Mouse (Mus musculus) intestine, embryonic 15.5 days (tissue): Measurements from ENCODE around the gene Apod. TPM values are rescaled to one million over a fixed set of nuclear protein-coding genes. Genes with fewer than 3 reads are reported as not detected.

Experiments used
- ATAC-seq: fragments of 200-750 bp; cut with Nextera tagmentation; 2 replicates; pipeline ENCODE4 v1.8.0; 2017; ENCODE audit warnings: moderate TSS enrichment, moderate library complexity
- H3K27ac ChIP-seq: fragments of 300-500 bp; sonication (generic); 2 replicates; pipeline ENCODE4 v1.5.1; 2015; ENCODE audit warnings: mild to moderate bottlenecking, inconsistent platforms
- H3K27me3 ChIP-seq: fragments of 300-500 bp; sonication (generic); replicated peaks from 2 replicates; pipeline ENCODE4 v1.6.1; 2015; ENCODE audit warnings: inconsistent platforms
- H3K36me3 ChIP-seq: fragments of 300-500 bp; sonication (generic); 2 replicates; pipeline ENCODE4 v1.6.1; 2015; ENCODE audit warnings: inconsistent platforms
- H3K4me1 ChIP-seq: fragments of 300-500 bp; sonication (generic); replicated peaks from 2 replicates; pipeline ENCODE4 v1.6.1; 2015; ENCODE audit warnings: inconsistent platforms
- H3K4me2 ChIP-seq: fragments of 300-500 bp; sonication (generic); replicated peaks from 2 replicates; pipeline ENCODE4 v1.6.1; 2015; ENCODE audit warnings: mild to moderate bottlenecking, inconsistent platforms
- H3K4me3 ChIP-seq: fragments of 300-500 bp; sonication (generic); replicated peaks from 2 replicates; pipeline ENCODE4 v1.5.1; 2015; ENCODE audit warnings: inconsistent platforms
- H3K9ac ChIP-seq: fragments of 300-500 bp; sonication (generic); 2 replicates; pipeline ENCODE4 v1.6.1; 2015; ENCODE audit warnings: inconsistent platforms
- H3K9me3 ChIP-seq: fragments of 300-500 bp; sonication (generic); 2 replicates; pipeline ENCODE4 v1.6.1; 2016; ENCODE audit warnings: inconsistent platforms
- WGBS: fragments of 180-500 bp; shearing (Covaris S2); methylation state at CpG from one replicate; pipeline ENCODE4 v1.1.7; 2015; 5-methylcytosine and 5-hydroxymethylcytosine counted together
- polyA plus RNA-seq: library from polyadenylated mRNA; unstranded; fragments of >200 nt; fragmentation: Nextera tagmentation; extraction: Ambion mirVana; gene quantifications from 2 replicates; pipeline ENCODE4 v1.2.1, GENCODE M21; 2015

Gene Apod
- polyA plus RNA-seq, 1 experiment from 2014 or later = 0.60 TPM

GRCm38 (mm10) chr16:31299164-31299959 is 15.2 kb downstream of the Apod start:
- 31% methylated on average over 11 of the region's 11 CpGs for WGBS
- H3K27me3 ChIP-seq = no peaks in the 10 kb centered on the region
- no peak overlapping the region for H3K4me3 ChIP-seq
- H3K36me3 ChIP-seq = no peaks in the 10 kb centered on the region
- ATAC-seq = no peak
- no peak overlapping the region for H3K27ac ChIP-seq
- peaks cover 12% of the 10 kb centered on the region; the same call in 1 of the 2 replicates for H3K4me1 ChIP-seq
- no peak overlapping the region for H3K4me2 ChIP-seq
- no peaks in the 10 kb centered on the region for H3K9me3 ChIP-seq
- H3K9ac ChIP-seq = no peak overlapping the region

- no peak for ATAC-seq
- peaks cover 12% of the 10 kb centered on the region; the same call in 1 of the 2 replicates for H3K4me1 ChIP-seq
Observed at GRCm38 (mm10) chr16:31297113-31297512, 17.5 kb downstream of the Apod start.

GRCm38 (mm10) chr16:31293761-31294160 is 20.8 kb downstream of the Apod start:
- H3K4me2 ChIP-seq = no peak overlapping the region
- no peak for ATAC-seq
- peaks cover 9% of the 10 kb centered on the region; the same call in 1 of the 2 replicates for H3K4me1 ChIP-seq
- no peaks in the 10 kb centered on the region for H3K9me3 ChIP-seq
- no peak overlapping the region for H3K9ac ChIP-seq
- WGBS = 60% methylated on average over 4 of the region's 4 CpGs
- H3K27me3 ChIP-seq = no peaks in the 10 kb centered on the region
- H3K27ac ChIP-seq = no peak overlapping the region
- H3K4me3 ChIP-seq = no peak overlapping the region
- no peaks in the 10 kb centered on the region for H3K36me3 ChIP-seq

More at GRCm38 (mm10) chr16:31297113-31297512, 17.5 kb downstream of the Apod start:
- Histone ChIP-seq H3K4me2 (no peak overlapping the region), H3K9me3 (no peaks in the 10 kb centered on the region), H3K4me3 (no peak overlapping the region), H3K9ac (no peak overlapping the region), H3K36me3 (no peaks in the 10 kb centered on the region), H3K27me3 (no peaks in the 10 kb centered on the region), H3K27ac (no peak overlapping the region)
- 89% methylated on average over 7 of the region's 7 CpGs for WGBS

- no peak overlapping the region for H3K4me2 ChIP-seq
- H3K36me3 ChIP-seq = no peaks in the 10 kb centered on the region
- peak; percentile 46; the same call in 1 of the 2 replicates for ATAC-seq
- H3K27ac ChIP-seq = peak overlapping the region; percentile 34; the same call in 1 of the 2 replicates
- peaks cover 9% of the 10 kb centered on the region; the same call in 1 of the 2 replicates for H3K4me1 ChIP-seq
- no peaks in the 10 kb centered on the region for H3K9me3 ChIP-seq
- WGBS = 76% methylated on average over 7 of the region's 7 CpGs
- no peak overlapping the region for H3K9ac ChIP-seq
- H3K4me3 ChIP-seq = no peak overlapping the region
- no peaks in the 10 kb centered on the region for H3K27me3 ChIP-seq
Observed at GRCm38 (mm10) chr16:31290751-31291365, 23.8 kb downstream of the Apod start.

GRCm38 (mm10) chr16:31290281-31290680 is 24.3 kb downstream of the Apod start:
- Histone ChIP-seq H3K9ac (no peak overlapping the region), H3K9me3 (no peaks in the 10 kb centered on the region), H3K27ac (peak overlapping the region; percentile 34; the same call in 1 of the 2 replicates), H3K27me3 (no peaks in the 10 kb centered on the region), H3K4me1 (peaks cover 9% of the 10 kb centered on the region; the same call in 1 of the 2 replicates), H3K4me3 (no peak overlapping the region), H3K4me2 (no peak overlapping the region), H3K36me3 (no peaks in the 10 kb centered on the region)
- peak; percentile 95 for ATAC-seq
- 19% methylated on average over 10 of the region's 10 CpGs for WGBS

GRCm38 (mm10) chr16:31287712-31288111 is 26.9 kb downstream of the Apod start:
- Histone ChIP-seq H3K36me3 (no peaks in the 10 kb centered on the region), H3K4me3 (no peak overlapping the region), H3K4me1 (peaks cover 9% of the 10 kb centered on the region; the same call in 1 of the 2 replicates), H3K4me2 (no peak overlapping the region), H3K27me3 (no peaks in the 10 kb centered on the region), H3K27ac (no peak overlapping the region), H3K9ac (no peak overlapping the region), H3K9me3 (no peaks in the 10 kb centered on the region)
- no peak for ATAC-seq
- 82% methylated on average over 3 of the region's 3 CpGs for WGBS

- no peak overlapping the region for H3K4me2 ChIP-seq
- no peak for ATAC-seq
- peaks cover 9% of the 10 kb centered on the region; the same call in 1 of the 2 replicates for H3K4me1 ChIP-seq
- H3K9me3 ChIP-seq = no peaks in the 10 kb centered on the region
- H3K27ac ChIP-seq = no peak overlapping the region
- no peaks in the 10 kb centered on the region for H3K36me3 ChIP-seq
- H3K4me3 ChIP-seq = no peak overlapping the region
- H3K27me3 ChIP-seq = no peaks in the 10 kb centered on the region
- WGBS = 86% methylated on average over 11 of the region's 11 CpGs
- H3K9ac ChIP-seq = no peak overlapping the region
Observed at GRCm38 (mm10) chr16:31286801-31287488, 27.7 kb downstream of the Apod start.

- Histone ChIP-seq H3K9ac (no peak overlapping the region), H3K4me3 (no peak overlapping the region), H3K27ac (no peak overlapping the region), H3K9me3 (no peaks in the 10 kb centered on the region), H3K36me3 (no peaks in the 10 kb centered on the region), H3K27me3 (no peaks in the 10 kb centered on the region), H3K4me1 (0 out of 2 replicates have a peak, but pooled peaks cover 6% of the 10 kb centered on the region), H3K4me2 (no peak overlapping the region)
- ATAC-seq = no peak
- WGBS = 70% methylated on average over 2 of the region's 2 CpGs
Observed at GRCm38 (mm10) chr16:31281981-31282380, 32.6 kb downstream of the Apod start.

GRCm38 (mm10) chr16:31280176-31280575 is 34.4 kb downstream of the Apod start:
- no peak overlapping the region for H3K4me3 ChIP-seq
- H3K4me2 ChIP-seq = no peak overlapping the region
- H3K9ac ChIP-seq = no peak overlapping the region
- no peak for ATAC-seq
- H3K36me3 ChIP-seq = no peaks in the 10 kb centered on the region
- no peak overlapping the region for H3K27ac ChIP-seq
- H3K4me1 ChIP-seq = peaks cover 6% of the 10 kb centered on the region; the same call in 1 of the 2 replicates
- 79% methylated on average over 4 of the region's 4 CpGs for WGBS
- H3K27me3 ChIP-seq = no peaks in the 10 kb centered on the region
- H3K9me3 ChIP-seq = no peaks in the 10 kb centered on the region

GRCm38 (mm10) chr16:31278581-31278980 is 36.0 kb downstream of the Apod start:
- Histone ChIP-seq H3K4me1 (peaks cover 7% of the 10 kb centered on the region), H3K36me3 (no peaks in the 10 kb centered on the region), H3K27ac (no peak overlapping the region), H3K4me3 (no peak overlapping the region), H3K9ac (no peak overlapping the region), H3K27me3 (no peaks in the 10 kb centered on the region), H3K4me2 (no peak overlapping the region), H3K9me3 (no peaks in the 10 kb centered on the region)
- ATAC-seq = no peak
- WGBS = 65% methylated on average over 6 of the region's 6 CpGs

GRCm38 (mm10) chr16:31278081-31278480 is 36.5 kb downstream of the Apod start:
- Histone ChIP-seq H3K9me3 (no peaks in the 10 kb centered on the region), H3K4me3 (no peak overlapping the region), H3K4me1 (peaks cover 12% of the 10 kb centered on the region), H3K36me3 (no peaks in the 10 kb centered on the region), H3K27me3 (no peaks in the 10 kb centered on the region), H3K4me2 (no peak overlapping the region), H3K27ac (no peak overlapping the region), H3K9ac (no peak overlapping the region)
- 63% methylated on average over 2 of the region's 2 CpGs for WGBS
- no peak for ATAC-seq

GRCm38 (mm10) chr16:31276962-31277361 is 37.6 kb downstream of the Apod start:
- peaks cover 13% of the 10 kb centered on the region for H3K4me1 ChIP-seq
- H3K4me3 ChIP-seq = no peak overlapping the region
- no peaks in the 10 kb centered on the region for H3K27me3 ChIP-seq
- H3K4me2 ChIP-seq = no peak overlapping the region
- ATAC-seq = no peak
- H3K9me3 ChIP-seq = no peaks in the 10 kb centered on the region
- no peaks in the 10 kb centered on the region for H3K36me3 ChIP-seq
- 55% methylated on average over 7 of the region's 7 CpGs for WGBS
- H3K9ac ChIP-seq = no peak overlapping the region
- peak overlapping the region; percentile 2 for H3K27ac ChIP-seq
